Mouse (Mus musculus) CH12.LX (cell line): Measurements from ENCODE around the gene Fam207a. TPM values are rescaled to one million over a fixed set of nuclear protein-coding genes. Genes with fewer than 3 reads are reported as not detected.

Experiments
- DNase-seq: peaks from one replicate; pipeline ENCODE4 v3.0.0-alpha.2; 2013; ENCODE audit errors: extremely low read depth
- H3K27ac ChIP-seq: 2 replicates; pipeline ENCODE4 v1.5.1; 2012; ENCODE audit warnings: low read depth, mild to moderate bottlenecking, control low read depth, moderate library complexity; ENCODE audit not compliant: insufficient read depth
- H3K27me3 ChIP-seq: replicated peaks from 2 replicates; pipeline ENCODE3; 2012; ENCODE audit warnings: inconsistent platforms
- H3K36me3 ChIP-seq, 2 experiments: replicated peaks in 1 of 2; 2 replicates each; pipeline versions ENCODE3 to v1.6.1; 2012; ENCODE audit warnings: inconsistent platforms in 1 of 2, low read length in 1 of 2, mild to moderate bottlenecking in 1 of 2, mixed read lengths in 1 of 2, moderate library complexity in 1 of 2; ENCODE audit not compliant: control insufficient read depth in 1 of 2, insufficient read depth in 1 of 2
- H3K4me1 ChIP-seq, 2 experiments: 2 replicates each; pipeline ENCODE4 v1.6.1; 2012; ENCODE audit warnings: inconsistent platforms in 1 of 2, moderate library complexity in 1 of 2; ENCODE audit not compliant: insufficient read depth in 2 of 2, control insufficient read depth in 1 of 2
- H3K4me2 ChIP-seq: 2 replicates; pipeline ENCODE4 v1.6.1; 2012; ENCODE audit warnings: low read depth, mild to moderate bottlenecking, control low read depth; ENCODE audit not compliant: poor library complexity, insufficient read depth, severe bottlenecking
- H3K4me3 ChIP-seq, 3 experiments: fragments of 150-350 bp in 1 of 3; sonication (generic) in 1 of 3; replicated peaks in 1 of 3; 2 replicates each; pipeline versions ENCODE3 to v1.5.1; 2011 to 2012; ENCODE audit warnings: low read depth in 2 of 3, low read length in 2 of 3, mild to moderate bottlenecking in 2 of 3, moderate library complexity in 2 of 3, control low read depth in 1 of 3, improper control_type of control experiment in 1 of 3, inconsistent platforms in 1 of 3, mixed read lengths in 1 of 3; ENCODE audit not compliant: poor library complexity in 1 of 3
- H3K79me2 ChIP-seq: replicated peaks from 2 replicates; pipeline ENCODE4 v1.6.1; 2012; ENCODE audit warnings: mild to moderate bottlenecking, moderate library complexity; ENCODE audit not compliant: control insufficient read depth, poor library complexity, insufficient read depth, severe bottlenecking; ENCODE audit errors: extremely low read depth
- H3K9ac ChIP-seq: 2 replicates; pipeline ENCODE4 v1.6.1; 2012; ENCODE audit warnings: low read depth, mild to moderate bottlenecking, control low read depth, moderate library complexity; ENCODE audit not compliant: insufficient read depth
- H3K9me3 ChIP-seq: replicated peaks from 2 replicates; pipeline ENCODE3; 2012; ENCODE audit warnings: low read length, inconsistent platforms, mixed read lengths
- CHD2 ChIP-seq: IDR thresholded peaks from 2 replicates; pipeline ENCODE4 v1.6.1; 2011; ENCODE audit warnings: low read length, improper control_type of control experiment
- CTCF ChIP-seq, 2 experiments: IDR thresholded peaks in 1 of 2; conservative IDR thresholded peaks in 1 of 2; 2 replicates each; pipeline ENCODE4 v1.5.1; 2011 to 2012; ENCODE audit warnings: low read depth in 2 of 2, low read length in 2 of 2, improper control_type of control experiment in 1 of 2, inconsistent platforms in 1 of 2, mild to moderate bottlenecking in 1 of 2, moderate library complexity in 1 of 2
- HCFC1 ChIP-seq: IDR thresholded peaks from 2 replicates; pipeline ENCODE4 v1.6.1; 2012; ENCODE audit warnings: low read depth, mild to moderate bottlenecking, inconsistent platforms, low read length, improper control_type of control experiment
- JUN ChIP-seq: IDR thresholded peaks from 2 replicates; pipeline ENCODE4 v1.6.1; 2011; ENCODE audit warnings: low read depth, mild to moderate bottlenecking, low read length, improper control_type of control experiment, moderate library complexity; ENCODE audit not compliant: insufficient read depth
- MYC ChIP-seq: IDR thresholded peaks from 2 replicates; pipeline ENCODE4 v1.6.1; 2011; ENCODE audit warnings: low read depth, mild to moderate bottlenecking, improper control_type of control experiment, low read length
- NELFE ChIP-seq: IDR thresholded peaks from 2 replicates; pipeline ENCODE4 v1.6.1; 2011; ENCODE audit warnings: low read depth, low read length, improper control_type of control experiment
- NRF1 ChIP-seq: IDR thresholded peaks from 2 replicates; pipeline ENCODE4 v1.6.1; 2014; ENCODE audit warnings: low read depth, mild to moderate bottlenecking, inconsistent platforms, low read length, improper control_type of control experiment, moderate library complexity
- POLR2AphosphoS2 ChIP-seq: IDR thresholded peaks from 2 replicates; pipeline ENCODE4 v1.6.1; 2011; ENCODE audit warnings: low read depth, low read length, improper control_type of control experiment
- RCOR1 ChIP-seq: conservative IDR thresholded peaks from 2 replicates; pipeline ENCODE4 v1.6.1; 2012; ENCODE audit warnings: low read depth, mild to moderate bottlenecking, inconsistent platforms, low read length, improper control_type of control experiment
- SMC3 ChIP-seq: IDR thresholded peaks from 2 replicates; pipeline ENCODE4 v1.6.1; 2011; ENCODE audit warnings: low read depth, low read length, improper control_type of control experiment
- TBP ChIP-seq: conservative IDR thresholded peaks from 2 replicates; pipeline ENCODE4 v1.6.1; 2011; ENCODE audit warnings: low read depth, low read length, improper control_type of control experiment
- TCF12 ChIP-seq: IDR thresholded peaks from 2 replicates; pipeline ENCODE4 v1.6.1; 2014; ENCODE audit warnings: low read depth, mild to moderate bottlenecking, inconsistent platforms, low read length, improper control_type of control experiment
- UBTF ChIP-seq: IDR thresholded peaks from 2 replicates; pipeline ENCODE4 v1.6.1; 2012; ENCODE audit warnings: low read depth, mild to moderate bottlenecking, inconsistent platforms, low read length, improper control_type of control experiment, moderate library complexity
- USF1 ChIP-seq: IDR thresholded peaks from 2 replicates; pipeline ENCODE4 v1.6.1; 2014; ENCODE audit warnings: low read depth, mild to moderate bottlenecking, inconsistent platforms, low read length, improper control_type of control experiment
- USF2 ChIP-seq: conservative IDR thresholded peaks from 2 replicates; pipeline ENCODE4 v1.6.1; 2011; ENCODE audit warnings: low read depth, low read length, improper control_type of control experiment
- ZMIZ1 ChIP-seq: IDR thresholded peaks from 2 replicates; pipeline ENCODE4 v1.6.1; 2012; ENCODE audit warnings: low read depth, mild to moderate bottlenecking, inconsistent platforms, low read length, improper control_type of control experiment
- dilution Hi-C: fragments of 300-500 bp; cut with MboI; formaldehyde crosslinking; loops from 2 replicates; pipeline ENCODE4 v1.14.3; 2020; ENCODE audit warnings: low sequenced_read_pairs; ENCODE audit not compliant: extremely low pct_unique_long_range_greater_than_20kb, extremely low pct_ligation_motif_present
- in situ Hi-C: fragments of 300-500 bp; cut with MboI; formaldehyde crosslinking; loops from 3 replicates; pipeline ENCODE4 v1.14.3; 2019; ENCODE audit warnings: low sequenced_read_pairs, low pct_ligation_motif_present, low pct_unique_long_range_greater_than_20kb, mixed read lengths
- polyA plus RNA-seq: library from polyadenylated mRNA; unstranded; fragments of >175 nt; gene quantifications from 2 replicates; pipeline ENCODE4 v1.2.1, GENCODE M21; 2012; ENCODE audit warnings: low read depth; ENCODE audit not compliant: insufficient read length
- total RNA-seq, 2 experiments: library from RNA; depleted of rRNA; stranded (reverse); fragments of 300-350 nt in 1 of 2; fragments of >200 nt in 1 of 2; gene quantifications; 2 replicates each; pipeline ENCODE4 v1.2.3; 2012 to 2014

The Fam207a gene
- total and polyA plus RNA-seq, 3 experiments: 43.1 to 65.4 (median 46.1) TPM

- Histone ChIP-seq H3K9me3 (no peaks in the 10 kb centered on the region), H3K4me3 (no peak overlapping the region), H3K79me2 (peaks cover 3% of the 10 kb centered on the region; the same call in 1 of the 2 replicates), H3K27me3 (no peaks in the 10 kb centered on the region), H3K36me3 (peaks cover 5 to 62% of the 10 kb centered on the region in 2 experiments), H3K4me2 (no peak overlapping the region), H3K4me1 (peaks cover 0 to 59% of the 10 kb centered on the region in 2 experiments; a peak in 2 of 4 replicates), H3K9ac (no peak overlapping the region), H3K27ac (no peak overlapping the region)
- no peak for DNase-seq
- no peak for TF ChIP-seq JUN
- TF ChIP-seq TBP: no peak
- TF ChIP-seq CHD2: no peak
- TF ChIP-seq MYC: no peak
- TF ChIP-seq RCOR1: no peak
- TF ChIP-seq CTCF (conservative IDR thresholded peaks at IDR 0.05 in 1 of 2, IDR thresholded peaks at IDR 0.05 in 1 of 2; ENCODE audit: low read depth in 2 of 2, low read length in 2 of 2): no peak
- no peak for TF ChIP-seq HCFC1
- dilution Hi-C loops: no loop called here
- in situ Hi-C loops: no loop called here
Observed at GRCm38 (mm10) chr10:77537215-77538209, 21.9 kb upstream of the Fam207a start.

- Histone ChIP-seq H3K4me1 (peaks cover 0 to 63% of the 10 kb centered on the region in 2 experiments; a peak in 2 of 4 replicates), H3K4me3 (no peak overlapping the region), H3K9me3 (peaks cover 4% of the 10 kb centered on the region), H3K36me3 (peaks cover 2 to 60% of the 10 kb centered on the region in 2 experiments), H3K4me2 (no peak overlapping the region), H3K79me2 (peaks cover 3% of the 10 kb centered on the region; the same call in 1 of the 2 replicates), H3K9ac (no peak overlapping the region), H3K27me3 (no peaks in the 10 kb centered on the region), H3K27ac (no peak overlapping the region)
- DNase-seq: peak; percentile 58
- in situ Hi-C loops: no loop called here
- dilution Hi-C loops: no loop called here
- TF ChIP-seq CTCF (conservative IDR thresholded peaks at IDR 0.05 in 1 of 2, IDR thresholded peaks at IDR 0.05 in 1 of 2; ENCODE audit: low read depth in 2 of 2, low read length in 2 of 2) (no peak), USF2 (no peak), TBP (no peak), UBTF (no peak), NRF1 (no peak), USF1 (no peak), TCF12 (no peak), RCOR1 (no peak), ZMIZ1 (no peak), POLR2AphosphoS2 (no peak), SMC3 (no peak), NELFE (no peak), CHD2 (no peak)
Observed at GRCm38 (mm10) chr10:77536727-77537126, 21.1 kb upstream of the Fam207a start.
